Comparison of ENCODE assay signal across 29 mouse cellular contexts in genomic region chr9:114885564-114885963, GRCm38 (mm10). TPM values are rescaled to one million over a fixed set of nuclear protein-coding genes. Genes with fewer than 3 reads are reported as not detected.
A peak's percentile ranks its signal among the peaks of the same experiment; 100 is the strongest.
DNase-seq lines count a peak whose midpoint lies in the region; ATAC-seq and TF ChIP-seq lines count a peak whose summit lies in the region.
"Had no signal": no experiment of that assay in that cellular context is flagged by ENCODE, and none has a peak within 500 bp of the region (broad histone marks: within the 10 kb centered on the region; RNA-seq: fewer than 3 reads in every experiment).

No protein-coding gene starts in this region.

- no peak overlapping the region for H3K4me3 ChIP-seq in intestine, embryonic 16.5 days (ENCODE audit: low read length)
- no peak overlapping the region for H3K4me3 ChIP-seq in intestine, postnatal 0 days (ENCODE audit: low read depth, low read length)
- no peak overlapping the region for H3K4me3 ChIP-seq in lung, postnatal 0 days (ENCODE audit: low read depth, low read length)
- no peak overlapping the region for H3K4me3 ChIP-seq in limb, embryonic 15.5 days
- H3K4me3 ChIP-seq: forebrain, embryonic 10.5 days; forebrain, embryonic 15.5 days; heart, embryonic 13.5 days; kidney, embryonic 15.5 days; limb, embryonic 13.5 days; liver, embryonic 12.5 days; midbrain, embryonic 10.5 days; myocyte; neural tube, embryonic 12.5 days had no signal

- ATAC-seq in intestine, embryonic 16.5 days: 0 out of 2 replicates have a peak, but pooled peaks have one; percentile 23
- ATAC-seq in intestine, postnatal 0 days: no peak
- ATAC-seq in lung, postnatal 0 days: 0 out of 2 replicates have a peak, but pooled peaks have one; percentile 2
- 0 out of 2 replicates have a peak, but pooled peaks have one; percentile 35 for ATAC-seq in limb, embryonic 15.5 days (ENCODE audit: insufficient number of reproducible peaks, low FRiP score, low TSS enrichment, low read depth)
- ATAC-seq: forebrain, embryonic 15.5 days; liver, embryonic 12.5 days; liver, postnatal 0 days; Patski had no signal

- H3K4me2 ChIP-seq in intestine, embryonic 16.5 days (ENCODE audit: low read depth, low read length): no peak overlapping the region
- H3K4me2 ChIP-seq in intestine, postnatal 0 days (replicated peaks; ENCODE audit: low read depth): no peak overlapping the region
- H3K4me2 ChIP-seq in lung, postnatal 0 days (replicated peaks; ENCODE audit: low read depth, low read length): no peak overlapping the region
- H3K4me2 ChIP-seq in limb, embryonic 15.5 days: no peak overlapping the region
- H3K4me2 ChIP-seq: forebrain, embryonic 15.5 days; heart, embryonic 13.5 days; hindbrain, embryonic 14.5 days; kidney, embryonic 15.5 days; limb, embryonic 13.5 days; liver, embryonic 12.5 days; neural tube, embryonic 12.5 days had no signal

- DNase-seq in lung, postnatal 0 days (ENCODE audit: low spot score): no peak
- DNase-seq in lung, postnatal 36 days: no peak
- DNase-seq in thymus, postnatal 25 days: no peak
- DNase-seq in adrenal gland, adult 8-10 months: no peak
- DNase-seq: adrenal gland, postnatal 14 days; cerebellum, adult 11-12 months; cerebellum, adult 9-11 months; embryo, embryonic 11 days; heart, postnatal 10 days; kidney, adult 18-20 months; kidney, postnatal 25 days; liver, postnatal 0 days; right cerebral cortex, adult 18-20 months; spleen, adult 18-20 months had no signal

- peaks cover 5% of the 10 kb centered on the region; the same call in 1 of the 2 replicates for H3K9me3 ChIP-seq in intestine, embryonic 16.5 days (ENCODE audit: control insufficient read depth, low read length)
- no peaks in the 10 kb centered on the region for H3K9me3 ChIP-seq in intestine, postnatal 0 days (ENCODE audit: control insufficient read depth)
- H3K9me3 ChIP-seq in lung, postnatal 0 days (ENCODE audit: low read length): no peaks in the 10 kb centered on the region
- H3K9me3 ChIP-seq in limb, embryonic 15.5 days: no peaks in the 10 kb centered on the region
- H3K9me3 ChIP-seq: forebrain, embryonic 15.5 days; limb, embryonic 13.5 days; liver, embryonic 12.5 days; midbrain, embryonic 10.5 days; neural tube, embryonic 12.5 days had no signal

- H3K27ac ChIP-seq in intestine, embryonic 16.5 days (ENCODE audit: low read length): no peak overlapping the region
- no peak overlapping the region for H3K27ac ChIP-seq in intestine, postnatal 0 days (ENCODE audit: low read depth, low read length)
- H3K27ac ChIP-seq in lung, postnatal 0 days (ENCODE audit: low read length): no peak overlapping the region; the same call in 1 of the 2 replicates
- no peak overlapping the region for H3K27ac ChIP-seq in limb, embryonic 15.5 days
- H3K27ac ChIP-seq: forebrain, embryonic 10.5 days; forebrain, embryonic 15.5 days; heart, embryonic 13.5 days; hindbrain, embryonic 14.5 days; kidney, embryonic 15.5 days; limb, embryonic 13.5 days; liver, embryonic 12.5 days; midbrain, embryonic 10.5 days; neural tube, embryonic 12.5 days had no signal

- H3K9ac ChIP-seq in intestine, embryonic 16.5 days (ENCODE audit: low read depth, low read length): no peak overlapping the region
- no peak overlapping the region for H3K9ac ChIP-seq in intestine, postnatal 0 days (ENCODE audit: low read depth, low read length)
- no peak overlapping the region for H3K9ac ChIP-seq in lung, postnatal 0 days (replicated peaks; ENCODE audit: low read depth)
- H3K9ac ChIP-seq in limb, embryonic 15.5 days: no peak overlapping the region
- H3K9ac ChIP-seq: forebrain, embryonic 15.5 days; heart, embryonic 13.5 days; hindbrain, embryonic 14.5 days; kidney, embryonic 15.5 days; limb, embryonic 13.5 days; liver, embryonic 12.5 days; liver, postnatal 0 days; neural tube, embryonic 12.5 days had no signal

- TF ChIP-seq EP300 in lung, postnatal 0 days (IDR thresholded peaks at IDR 0.05): no peak

- no peaks in the 10 kb centered on the region for H3K27me3 ChIP-seq in intestine, embryonic 16.5 days (replicated peaks; ENCODE audit: control insufficient read depth, insufficient read depth, low read length)
- no peaks in the 10 kb centered on the region for H3K27me3 ChIP-seq in intestine, postnatal 0 days (replicated peaks; ENCODE audit: control insufficient read depth, insufficient read depth, low read length)
- H3K27me3 ChIP-seq in lung, postnatal 0 days (replicated peaks; ENCODE audit: insufficient read depth, low read length): no peaks in the 10 kb centered on the region
- no peaks in the 10 kb centered on the region for H3K27me3 ChIP-seq in limb, embryonic 15.5 days
- H3K27me3 ChIP-seq: forebrain, embryonic 15.5 days; heart, embryonic 13.5 days; kidney, embryonic 15.5 days; limb, embryonic 13.5 days; liver, embryonic 12.5 days; neural tube, embryonic 12.5 days; Patski had no signal

- H3K4me1 ChIP-seq in intestine, embryonic 16.5 days (ENCODE audit: control insufficient read depth, insufficient read depth, low read length): no peaks in the 10 kb centered on the region
- no peaks in the 10 kb centered on the region for H3K4me1 ChIP-seq in intestine, postnatal 0 days (replicated peaks; ENCODE audit: control insufficient read depth, insufficient read depth, low read length)
- H3K4me1 ChIP-seq in lung, postnatal 0 days (ENCODE audit: insufficient read depth, low read depth, low read length): no peaks in the 10 kb centered on the region
- no peaks in the 10 kb centered on the region for H3K4me1 ChIP-seq in limb, embryonic 15.5 days
- H3K4me1 ChIP-seq: heart, embryonic 13.5 days; limb, embryonic 13.5 days; liver, embryonic 12.5 days had no signal

- no peak for TF ChIP-seq CTCF in intestine, postnatal 0 days (IDR thresholded peaks at IDR 0.05; ENCODE audit: low read depth)
- no peak for TF ChIP-seq CTCF in lung, postnatal 0 days (IDR thresholded peaks at IDR 0.05)

- 78% methylated on average over 4 of the region's 4 CpGs for WGBS in intestine, embryonic 16.5 days
- 79% methylated on average over 4 of the region's 4 CpGs for WGBS in intestine, postnatal 0 days
- 63% methylated on average over 4 of the region's 4 CpGs for WGBS in lung, postnatal 0 days
- WGBS in limb, embryonic 15.5 days: 75% methylated on average over 4 of the region's 4 CpGs

- H3K36me3 ChIP-seq in intestine, embryonic 16.5 days (ENCODE audit: control insufficient read depth, insufficient read depth, low read length): no peaks in the 10 kb centered on the region
- H3K36me3 ChIP-seq in intestine, postnatal 0 days (ENCODE audit: control insufficient read depth, insufficient read depth): no peaks in the 10 kb centered on the region
- no peaks in the 10 kb centered on the region for H3K36me3 ChIP-seq in lung, postnatal 0 days (ENCODE audit: insufficient read depth, low read length)
- H3K36me3 ChIP-seq in limb, embryonic 15.5 days: no peaks in the 10 kb centered on the region
- H3K36me3 ChIP-seq: forebrain, embryonic 10.5 days; forebrain, embryonic 15.5 days; G1E; heart, embryonic 13.5 days; kidney, embryonic 15.5 days; limb, embryonic 13.5 days; liver, embryonic 12.5 days; midbrain, embryonic 10.5 days; neural tube, embryonic 12.5 days had no signal

RNA-seq across cellular contexts. Expression of gene Cmtm8, which starts 41.6 kb away (rescaled TPM):
- polyA plus RNA-seq in intestine, embryonic 16.5 days (2015; fragmentation: Nextera tagmentation; extraction: Ambion mirVana): 80.2 and 87.3 TPM in 2 replicates
- polyA plus RNA-seq in intestine, postnatal 0 days (2015; fragmentation: Nextera tagmentation; extraction: Ambion mirVana): 91.5 and 104 TPM in 2 replicates
- 130 and 147 TPM in 2 replicates for polyA plus RNA-seq in lung, postnatal 0 days (2015; fragmentation: Nextera tagmentation; extraction: Ambion mirVana)
- polyA plus RNA-seq in limb, embryonic 15.5 days (2015; fragmentation: Nextera tagmentation; extraction: Ambion mirVana): 20.6 and 21.8 TPM in 2 replicates
- 1 to 10 TPM; 4.0 to 9.9 (median 7.0) TPM for total RNA-seq in adrenal gland, adult 8-10 months (2022)
- polyA plus RNA-seq: G1E, myocyte had no signal

RNA-seq across cellular contexts. Expression of gene Gpd1l, which starts 48.2 kb away (rescaled TPM):
- polyA plus RNA-seq in intestine, embryonic 16.5 days (2015; fragmentation: Nextera tagmentation; extraction: Ambion mirVana): 25.4 and 27.4 TPM in 2 replicates
- 31.4 and 32.9 TPM in 2 replicates for polyA plus RNA-seq in intestine, postnatal 0 days (2015; fragmentation: Nextera tagmentation; extraction: Ambion mirVana)
- 12.7 and 13.7 TPM in 2 replicates for polyA plus RNA-seq in lung, postnatal 0 days (2015; fragmentation: Nextera tagmentation; extraction: Ambion mirVana)
- 10.8 and 12.5 TPM in 2 replicates for polyA plus RNA-seq in limb, embryonic 15.5 days (2015; fragmentation: Nextera tagmentation; extraction: Ambion mirVana)
- 10 to 100 TPM; 30.8 to 40.4 (median 33.2) TPM for total RNA-seq in adrenal gland, adult 8-10 months (2022)
